Mouse (Mus musculus) small intestine, adult 2 months (tissue): Measurements from ENCODE around the gene Cyb5rl.

Source experiments
- CTCF ChIP-seq: fragments of 200-500 bp; IDR thresholded peaks from 2 replicates; pipeline ENCODE4 v1.5.1; 2012; ENCODE audit warnings: low read depth, mild to moderate bottlenecking, control low read depth, inconsistent platforms, low read length, moderate library complexity, mixed read lengths; ENCODE audit not compliant: insufficient replicate concordance, insufficient read length; ENCODE audit errors: extremely low read depth
- POLR2A ChIP-seq: fragments of 200-500 bp; IDR thresholded peaks from 2 replicates; pipeline ENCODE4 v1.6.1; 2012; ENCODE audit warnings: low read depth, mild to moderate bottlenecking, control low read depth, inconsistent platforms, low read length, moderate library complexity

DNA sequence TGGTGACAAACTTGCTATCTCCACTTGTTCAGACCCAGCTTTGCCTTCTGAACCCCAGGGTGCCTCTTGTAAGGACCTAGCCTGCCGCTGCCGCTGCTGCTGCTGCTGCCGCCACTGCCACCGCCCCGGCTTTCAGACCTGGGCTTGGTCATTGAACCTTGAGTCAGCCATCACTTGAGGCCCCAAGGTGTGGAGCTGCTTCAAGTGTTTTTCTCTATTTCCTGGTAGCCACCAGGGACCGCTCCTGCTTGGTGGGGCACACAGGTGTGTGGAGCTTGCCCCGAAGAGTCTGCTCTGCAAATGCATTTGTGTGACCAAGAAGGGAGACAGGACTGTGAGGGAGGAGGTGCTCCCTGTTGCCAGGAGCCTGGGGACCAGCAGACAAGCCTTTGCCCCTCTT lies 41.9 kb upstream of the Cyb5rl start:
- TF ChIP-seq POLR2A (no peak), CTCF (no peak)
